Mouse (Mus musculus) heart, embryonic 14.5 days (tissue): ENCODE measurements around the gene Mptx1. TPM values are rescaled to one million over a fixed set of nuclear protein-coding genes. Genes with fewer than 3 reads are reported as not detected.

ENCODE experiments used
- polyA plus RNA-seq: library from polyadenylated mRNA; unstranded; fragments of >200 nt; fragmentation: Nextera tagmentation; extraction: Ambion mirVana; gene quantifications from 2 replicates; pipeline ENCODE4 v1.2.1, GENCODE M21; 2014

Mptx1 gene
- polyA plus RNA-seq, 1 experiment from 2014 or later: not detected

Other genes starting within 250 kb of the Mptx1 start
- gene Olfr429, start 246.2 kb upstream of the Mptx1 start, polyA plus RNA-seq: not detected in 2 replicates
- gene Olfr427, start 233.6 kb upstream of the Mptx1 start, polyA plus RNA-seq: not detected in 2 replicates
- not detected in 2 replicates for gene Olfr231, start 209.4 kb upstream of the Mptx1 start, polyA plus RNA-seq
- gene Olfr424, start 199.0 kb upstream of the Mptx1 start, polyA plus RNA-seq: not detected in 2 replicates
- gene Olfr420, start 174.9 kb upstream of the Mptx1 start, polyA plus RNA-seq: not detected in 2 replicates
- 2.2 and 2.5 TPM in 2 replicates for gene Spta1, start 157.7 kb upstream of the Mptx1 start, polyA plus RNA-seq
- gene Olfr419, start 78.5 kb upstream of the Mptx1 start, polyA plus RNA-seq: not detected in 2 replicates
- gene Olfr417, start 34.6 kb downstream of the Mptx1 start, polyA plus RNA-seq: not detected in 2 replicates
- not detected in 2 replicates for gene Olfr248, start 60.5 kb downstream of the Mptx1 start, polyA plus RNA-seq
- gene Olfr414, start 93.5 kb downstream of the Mptx1 start, polyA plus RNA-seq: not detected in 2 replicates
- gene Olfr220, start 111.6 kb downstream of the Mptx1 start, polyA plus RNA-seq: not detected in 2 replicates
- 0.43 and 0.74 TPM in 2 replicates for gene Fmn2, start 171.3 kb downstream of the Mptx1 start, polyA plus RNA-seq